Mouse (Mus musculus): ENCODE measurements at regions not wholly inside any gene's neighbourhood (a gene's known extent, or its start where the extent isn't known, plus 50 kb on each side); places are given as distances from the start of the nearest gene placed in this dataset.

DNA sequence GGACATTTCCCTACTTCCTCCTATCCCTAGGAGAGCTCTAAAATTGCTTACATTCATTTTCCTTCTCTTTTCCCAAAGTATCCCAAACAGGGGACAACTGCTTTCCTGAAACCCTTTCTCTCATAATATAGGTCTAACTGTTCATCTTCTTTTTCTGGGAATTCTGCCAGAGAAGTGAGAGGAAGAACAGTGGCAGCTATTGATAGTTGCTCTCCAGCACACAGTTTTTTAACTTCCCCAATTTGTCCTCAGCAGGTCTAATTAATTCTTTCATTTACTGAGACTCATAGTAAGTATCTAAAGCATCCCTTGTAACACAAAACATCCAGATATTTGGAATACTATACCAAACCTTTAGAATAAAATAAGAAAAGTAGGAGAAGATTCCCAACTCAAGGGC, 53.7 kb upstream of the Crisp1 start:
- TF ChIP-seq POLR2A (IDR thresholded peaks at IDR 0.05; ENCODE audit: extremely low read depth, insufficient read depth, low read length) (no peak), CTCF (IDR thresholded peaks at IDR 0.05; ENCODE audit: low read depth, low read length) (no peak)
